Mouse (Mus musculus) cerebellum, adult 8-10 months (tissue): ENCODE results near the gene Bcar1.
A peak's percentile ranks its signal among the peaks of the same experiment; 100 is the strongest.

Source experiments
- DNase-seq: peaks from one replicate; pipeline ENCODE4 v3.0.0; 2022

Bcar1 gene

GRCm38 (mm10) chr8:111713291-111713690, 30.3 kb downstream of the Bcar1 start:
- DNase-seq = no peak

GRCm38 (mm10) chr8:111712588-111712987, 31.0 kb downstream of the Bcar1 start:
- DNase-seq = peak; percentile 91

GRCm38 (mm10) chr8:111712135-111712534, 31.5 kb downstream of the Bcar1 start:
- no peak for DNase-seq

- DNase-seq = peak; percentile 13
These were observed 32.7 kb downstream of the Bcar1 start for GRCm38 (mm10) chr8:111710777-111711485.

- DNase-seq = no peak
These were observed 34.4 kb downstream of the Bcar1 start for GRCm38 (mm10) chr8:111709223-111709622.

- DNase-seq = no peak
These were observed 35.3 kb downstream of the Bcar1 start for GRCm38 (mm10) chr8:111708265-111708664.

- DNase-seq = no peak
These were observed 37.9 kb downstream of the Bcar1 start for GRCm38 (mm10) chr8:111705699-111706098.

- DNase-seq = no peak
These were observed 38.4 kb downstream of the Bcar1 start for GRCm38 (mm10) chr8:111705222-111705621.

- peak; percentile 18 for DNase-seq
These were observed 39.0 kb downstream of the Bcar1 start for GRCm38 (mm10) chr8:111704585-111704984.

GRCm38 (mm10) chr8:111701380-111701779, 42.2 kb downstream of the Bcar1 start:
- DNase-seq = no peak

- DNase-seq = no peak
These were observed 42.9 kb downstream of the Bcar1 start for GRCm38 (mm10) chr8:111700740-111701139.

- DNase-seq = no peak
These were observed 43.4 kb downstream of the Bcar1 start for GRCm38 (mm10) chr8:111700201-111700600.

- DNase-seq = no peak
These were observed 44.6 kb downstream of the Bcar1 start for GRCm38 (mm10) chr8:111699035-111699434.

GRCm38 (mm10) chr8:111697655-111698054, 46.0 kb downstream of the Bcar1 start:
- DNase-seq = no peak

- DNase-seq = no peak
These were observed 48.2 kb downstream of the Bcar1 start for GRCm38 (mm10) chr8:111695441-111695840.

- no peak for DNase-seq
These were observed 50.3 kb downstream of the Bcar1 start for GRCm38 (mm10) chr8:111693261-111693741.

- no peak for DNase-seq
These were observed 52.6 kb downstream of the Bcar1 start, which contains the start of gene Ctrb1 for GRCm38 (mm10) chr8:111690960-111691445. Gene Ctrb1, minus strand, starts transcription at chr8:111691010.

- DNase-seq = no peak
These were observed 56.7 kb downstream of the Bcar1 start for GRCm38 (mm10) chr8:111686881-111687280.

- no peak for DNase-seq
These were observed 61.1 kb downstream of the Bcar1 start for GRCm38 (mm10) chr8:111682521-111682920.

- DNase-seq = no peak
These were observed 62.5 kb downstream of the Bcar1 start for GRCm38 (mm10) chr8:111681153-111681552.

GRCm38 (mm10) chr8:111680423-111681028, 63.1 kb downstream of the Bcar1 start:
- DNase-seq = no peak

GRCm38 (mm10) chr8:111678848-111679247, 64.8 kb downstream of the Bcar1 start:
- DNase-seq = no peak

GRCm38 (mm10) chr8:111678111-111678510, 65.5 kb downstream of the Bcar1 start:
- peak; percentile 73 for DNase-seq

- DNase-seq = no peak
These were observed 67.4 kb downstream of the Bcar1 start for GRCm38 (mm10) chr8:111676237-111676636.
